Mouse (Mus musculus): ENCODE results near the gene Klhdc2.

- no peak for TF ChIP-seq EP300 (IDR thresholded peaks at IDR 0.05; ENCODE audit: insufficient read depth, low read depth, low read length)
- TF ChIP-seq CTCF (IDR thresholded peaks at IDR 0.05), result no peak
- no peak for TF ChIP-seq POLR2A (IDR thresholded peaks at IDR 0.05; ENCODE audit: insufficient read depth, low read depth, low read length)
Measured at GRCm38 (mm10) chr12:69300391-69300790, 3.9 kb downstream of the Klhdc2 start.
